In the genomic region with DNA sequence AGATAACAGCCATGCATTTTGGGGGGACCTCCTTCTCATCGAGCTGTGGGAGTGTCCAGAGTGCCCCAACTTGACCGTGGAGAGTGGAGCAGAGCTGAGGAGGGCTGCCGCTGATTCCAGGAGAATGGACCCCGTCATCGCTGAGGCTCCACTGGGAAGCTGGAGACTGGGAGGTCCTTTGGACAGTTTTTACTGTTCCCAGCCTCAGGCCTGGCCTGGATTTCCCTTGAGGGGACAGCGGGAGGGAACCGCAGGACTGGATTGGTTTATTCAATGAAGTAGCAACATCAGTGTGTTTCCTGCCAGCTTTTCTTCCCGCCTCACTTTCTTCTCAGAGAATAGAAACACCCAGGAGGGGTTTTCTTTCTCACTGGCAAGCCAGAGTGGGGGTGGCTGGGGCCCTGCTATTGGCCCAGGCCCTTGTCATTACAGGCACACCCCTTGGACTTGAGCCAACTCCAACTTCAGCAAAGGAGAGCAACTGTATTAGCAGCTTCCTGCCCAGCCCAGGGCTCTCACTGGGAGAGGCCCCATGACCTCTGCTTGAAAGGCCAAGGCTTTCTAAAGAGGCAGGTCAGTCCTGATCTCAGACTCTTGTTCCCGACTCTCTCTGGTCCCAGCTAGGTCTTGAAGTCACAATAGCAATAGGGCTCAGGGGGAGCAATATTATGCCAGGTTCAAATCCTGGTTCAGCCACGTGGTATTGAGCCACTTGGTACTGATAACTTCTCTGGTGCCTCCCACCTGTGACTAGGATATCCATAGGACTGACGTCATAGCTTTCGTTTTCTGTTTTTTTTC, we compare ENCODE assay signal across 8 mouse cellular contexts. TPM values are rescaled to one million over a fixed set of nuclear protein-coding genes. Genes with fewer than 3 reads are reported as not detected.
DNase-seq lines count a peak whose midpoint lies in the region; ATAC-seq and TF ChIP-seq lines count a peak whose summit lies in the region.

No protein-coding gene starts in this region.

- H3K27ac ChIP-seq in layer of hippocampus, adult 2 months: peak overlapping the region; percentile 88
- H3K27ac ChIP-seq in neural tube, embryonic 13.5 days (replicated peaks): peak overlapping the region; percentile 79

- H3K27me3 ChIP-seq in neural tube, embryonic 13.5 days: no peaks in the 10 kb centered on the region

- TF ChIP-seq CTCF in layer of hippocampus, adult 2 months (conservative IDR thresholded peaks at IDR 0.05): no peak

- 0 out of 2 replicates have a peak overlapping the region, but pooled peaks have one; percentile 24 for H3K4me2 ChIP-seq in neural tube, embryonic 13.5 days

- peaks cover 27% of the 10 kb centered on the region for H3K4me1 ChIP-seq in neural tube, embryonic 13.5 days (replicated peaks)

- peak; percentile 60 for ATAC-seq in frontal cortex, adult (ENCODE audit: low TSS enrichment)
- ATAC-seq in neural tube, embryonic 13.5 days (ENCODE audit: low read depth): peak; percentile 94

- WGBS in neural tube, embryonic 13.5 days: 9% methylated on average over 12 of the region's 12 CpGs

- peak; percentile 92 for DNase-seq in MEL-GATA-1-ER (ENCODE audit: extremely low read depth, low read depth)
- DNase-seq in cerebellum, adult 11-12 months: peak; percentile 66
- DNase-seq in heart, postnatal 4 days: peak; percentile 94
- DNase-seq in layer of hippocampus, adult 2 months (ENCODE audit: low spot score in 2 of 2): peak; percentile 69 to 87
- DNase-seq in lung, adult 18-20 months: peak; percentile 93 to 97
- peak; percentile 83 for DNase-seq in yolk sac, embryonic 10.5 days (ENCODE audit: low spot score)

- no peak overlapping the region for H3K4me3 ChIP-seq in layer of hippocampus, adult 2 months
- no peak overlapping the region for H3K4me3 ChIP-seq in neural tube, embryonic 13.5 days

- H3K36me3 ChIP-seq in neural tube, embryonic 13.5 days: no peaks in the 10 kb centered on the region

- 0 out of 2 replicates have a peak overlapping the region, but pooled peaks have one; percentile 5 for H3K9ac ChIP-seq in neural tube, embryonic 13.5 days

- no peaks in the 10 kb centered on the region for H3K9me3 ChIP-seq in neural tube, embryonic 13.5 days

RNA-seq across cellular contexts. Expression of a gene that starts 33.3 kb away (rescaled TPM):
- under 1 TPM in 1 of 2 experiments, not detected in 1; 0.97 TPM for total RNA-seq in heart, postnatal 4 days (2021)
- total RNA-seq in layer of hippocampus, adult 2 months (2021): not detected
- not detected in 2 replicates for polyA plus RNA-seq in neural tube, embryonic 13.5 days (2015; fragmentation: Nextera tagmentation; extraction: Ambion mirVana)
